Mouse (Mus musculus) E14TG2a.4 (cell line): ENCODE data around the gene Ccr1.
"Not testable (repeated sequence)": the region's sequence is repeated elsewhere in the genome, so short reads cannot be mapped to it uniquely, and the experiment has no call there.

Experiments
- H3K27me3 ChIP-seq: 2 replicates; pipeline ENCODE4 v1.6.1; 2014; ENCODE audit warnings: low read length, control low read depth; ENCODE audit not compliant: insufficient read depth
- H3K36me3 ChIP-seq: 2 replicates; pipeline ENCODE4 v1.6.1; 2014; ENCODE audit warnings: low read length, control low read depth; ENCODE audit not compliant: insufficient read depth
- H3K4me1 ChIP-seq: replicated peaks from 2 replicates; pipeline ENCODE4 v1.6.1; 2014; ENCODE audit warnings: low read depth, low read length, control low read depth
- H3K4me3 ChIP-seq: replicated peaks from 2 replicates; pipeline ENCODE4 v1.5.1; 2014; ENCODE audit warnings: mild to moderate bottlenecking, low read length
- H3K9me3 ChIP-seq: 2 replicates; pipeline ENCODE4 v1.6.1; 2014; ENCODE audit warnings: low read length, control low read depth
- CTCF ChIP-seq: conservative IDR thresholded peaks from 2 replicates; pipeline ENCODE4 v1.5.1; 2014; ENCODE audit warnings: low read length
- NANOG ChIP-seq: IDR thresholded peaks from 2 replicates; pipeline ENCODE4 v1.6.1; 2014; ENCODE audit warnings: borderline replicate concordance, low read length, mixed read lengths
- POU5F1 ChIP-seq: IDR thresholded peaks from 2 replicates; pipeline ENCODE4 v1.6.1; 2014; ENCODE audit warnings: low read length, borderline replicate concordance

The Ccr1 gene

DNA sequence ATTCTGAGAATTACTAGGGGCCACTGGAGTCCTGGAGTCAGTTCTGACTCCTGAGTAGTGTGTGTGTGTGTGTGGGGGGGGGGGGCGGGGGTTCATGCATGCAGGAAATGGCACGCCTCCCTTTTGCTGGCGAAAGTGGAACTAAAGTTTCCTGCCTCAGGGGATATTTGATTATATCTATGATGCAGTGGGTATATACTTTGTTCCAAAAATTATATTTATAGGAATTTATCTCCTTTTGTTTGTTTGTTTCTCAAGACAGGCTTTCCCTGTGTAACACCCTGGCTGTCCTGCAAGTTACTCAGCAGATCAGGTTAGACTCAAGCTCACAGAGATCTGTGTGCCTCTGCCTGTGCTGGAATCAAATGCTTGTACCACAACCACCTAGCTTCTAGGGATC, 21.2 kb upstream of the Ccr1 start:
- no peaks in the 10 kb centered on the region for H3K4me1 ChIP-seq
- no peak for TF ChIP-seq CTCF
- TF ChIP-seq POU5F1 = no peak
- TF ChIP-seq NANOG = no peak
- H3K4me3 ChIP-seq = no peak overlapping the region
- no peaks in the 10 kb centered on the region for H3K9me3 ChIP-seq
- H3K36me3 ChIP-seq = no peaks in the 10 kb centered on the region
- H3K27me3 ChIP-seq = no peaks in the 10 kb centered on the region

DNA sequence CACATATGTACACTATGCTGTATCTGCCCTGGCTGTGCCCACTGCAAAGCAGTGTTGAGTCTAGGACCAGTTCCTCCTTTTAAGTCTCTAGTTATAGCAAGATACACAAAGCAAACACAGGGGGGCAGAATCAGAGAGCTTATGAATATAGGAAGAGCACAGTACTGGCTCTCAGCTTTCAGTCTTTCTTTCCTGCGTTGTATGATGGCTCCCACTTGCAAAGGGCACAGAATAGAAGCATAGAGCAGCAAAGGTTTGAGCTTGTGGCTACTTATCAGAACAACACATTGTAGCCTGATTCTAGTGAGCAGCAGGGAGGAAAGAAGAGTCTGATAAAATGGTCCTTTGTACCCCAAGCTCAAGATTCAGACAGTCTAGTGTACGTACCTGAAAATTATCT, 17.7 kb upstream of the Ccr1 start:
- no peaks in the 10 kb centered on the region for H3K27me3 ChIP-seq
- no peaks in the 10 kb centered on the region for H3K4me1 ChIP-seq
- H3K9me3 ChIP-seq = no peaks in the 10 kb centered on the region
- H3K4me3 ChIP-seq = no peak overlapping the region
- no peaks in the 10 kb centered on the region for H3K36me3 ChIP-seq
- TF ChIP-seq POU5F1 = no peak
- no peak for TF ChIP-seq NANOG
- no peak for TF ChIP-seq CTCF

DNA sequence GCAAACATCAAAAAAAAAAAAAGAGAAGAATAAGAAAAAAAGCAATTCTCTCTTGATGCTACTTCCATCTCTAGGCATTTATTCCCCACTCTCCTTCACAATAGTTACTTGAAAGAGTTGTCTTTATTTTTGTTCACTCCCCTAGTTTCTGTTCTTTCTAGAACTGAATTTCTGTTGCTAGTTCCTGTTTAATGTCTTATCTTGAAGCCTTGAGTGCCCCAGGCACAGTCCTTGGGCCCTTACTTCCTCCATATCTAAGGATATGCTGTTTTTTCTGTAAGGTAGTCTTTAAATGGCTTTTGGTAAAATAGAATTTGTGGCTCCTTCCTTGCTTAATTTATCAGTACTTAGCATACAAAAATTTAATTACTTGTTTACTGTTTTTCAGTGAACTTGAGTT, 16.5 kb upstream of the Ccr1 start:
- no peaks in the 10 kb centered on the region for H3K9me3 ChIP-seq
- no peaks in the 10 kb centered on the region for H3K4me1 ChIP-seq
- no peak overlapping the region for H3K4me3 ChIP-seq
- H3K36me3 ChIP-seq = no peaks in the 10 kb centered on the region
- TF ChIP-seq POU5F1 (no peak), NANOG (no peak), CTCF (no peak)
- H3K27me3 ChIP-seq = no peaks in the 10 kb centered on the region

DNA sequence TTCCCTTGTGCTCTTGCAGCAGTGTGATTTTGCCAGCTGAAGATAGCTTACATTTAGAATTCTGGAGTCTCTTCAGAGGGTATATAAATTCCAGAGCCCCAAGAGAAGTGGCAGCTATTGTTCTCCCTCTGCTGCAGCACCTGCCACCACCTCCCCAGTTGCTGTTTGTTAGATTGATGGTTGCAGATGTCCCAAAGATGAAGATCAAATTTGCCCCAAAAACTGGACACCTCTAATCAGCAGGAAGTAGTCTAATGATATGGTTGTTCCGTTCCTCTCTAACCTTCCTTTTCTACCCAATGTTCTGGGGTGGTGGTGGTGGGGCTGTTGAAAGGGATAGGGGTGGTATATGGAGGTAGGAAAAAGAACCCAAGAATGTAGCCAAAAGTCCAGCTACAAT, 14.2 kb upstream of the Ccr1 start:
- H3K4me3 ChIP-seq = no peak overlapping the region
- H3K9me3 ChIP-seq = no peaks in the 10 kb centered on the region
- no peak for TF ChIP-seq NANOG
- TF ChIP-seq POU5F1 = no peak
- H3K4me1 ChIP-seq = no peaks in the 10 kb centered on the region
- H3K36me3 ChIP-seq = no peaks in the 10 kb centered on the region
- no peaks in the 10 kb centered on the region for H3K27me3 ChIP-seq

DNA sequence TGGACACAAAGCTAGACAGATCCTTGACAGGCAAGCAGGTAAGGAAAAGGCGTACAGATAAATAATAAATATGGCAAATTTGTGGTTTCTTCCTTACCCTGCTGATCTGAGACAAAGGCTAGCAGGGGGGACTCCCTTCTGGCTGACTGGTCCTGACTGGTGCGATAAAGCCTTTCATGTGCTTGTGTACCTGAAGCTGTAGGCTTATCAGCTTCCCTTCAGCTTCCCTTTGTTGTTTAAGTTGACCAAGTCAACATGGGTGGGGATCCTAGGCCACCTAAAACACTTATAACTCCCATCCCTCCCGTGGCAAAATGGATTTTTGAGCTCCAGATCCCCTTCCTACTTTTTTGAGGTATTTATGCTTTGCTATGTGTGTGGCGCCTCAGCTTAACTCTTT, 13.4 kb upstream of the Ccr1 start:
- no peak overlapping the region for H3K4me3 ChIP-seq
- H3K27me3 ChIP-seq = no peaks in the 10 kb centered on the region
- TF ChIP-seq NANOG = no peak
- no peak for TF ChIP-seq POU5F1
- TF ChIP-seq CTCF = no peak
- no peaks in the 10 kb centered on the region for H3K9me3 ChIP-seq
- H3K4me1 ChIP-seq = no peaks in the 10 kb centered on the region
- H3K36me3 ChIP-seq = no peaks in the 10 kb centered on the region

DNA sequence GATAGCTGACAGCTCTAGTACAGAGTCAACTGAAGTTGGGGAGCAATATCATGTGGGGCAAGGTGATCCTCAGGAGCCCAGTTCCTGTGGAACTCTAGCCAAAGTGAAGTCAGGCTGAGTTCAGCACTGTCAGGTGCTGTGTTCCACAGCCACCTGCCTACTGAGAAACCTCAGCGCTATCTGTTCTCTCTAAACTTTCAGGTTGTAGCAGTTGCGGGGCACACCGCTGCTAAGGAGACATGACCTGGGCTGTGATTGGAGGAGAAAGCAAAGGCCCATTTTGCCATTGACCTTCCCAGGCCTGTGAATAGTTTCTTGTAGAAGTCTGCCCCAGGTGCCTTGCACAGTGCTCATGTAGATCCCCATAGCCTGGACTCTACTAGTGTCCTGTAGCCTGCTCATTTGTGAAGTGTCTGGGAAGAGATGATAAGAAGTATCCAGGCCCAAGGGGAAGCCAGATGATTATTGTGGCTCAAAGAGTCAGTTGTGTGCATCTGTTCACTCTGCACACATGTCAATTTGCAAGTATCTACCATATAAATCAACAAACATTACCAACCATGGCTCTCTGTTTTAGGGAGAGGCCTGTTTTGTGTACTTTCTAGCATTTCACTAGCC, 12.5 kb upstream of the Ccr1 start:
- H3K36me3 ChIP-seq, H3K27me3 ChIP-seq, H3K4me1 ChIP-seq, H3K4me3 ChIP-seq, H3K9me3 ChIP-seq: not testable (repeated sequence)

DNA sequence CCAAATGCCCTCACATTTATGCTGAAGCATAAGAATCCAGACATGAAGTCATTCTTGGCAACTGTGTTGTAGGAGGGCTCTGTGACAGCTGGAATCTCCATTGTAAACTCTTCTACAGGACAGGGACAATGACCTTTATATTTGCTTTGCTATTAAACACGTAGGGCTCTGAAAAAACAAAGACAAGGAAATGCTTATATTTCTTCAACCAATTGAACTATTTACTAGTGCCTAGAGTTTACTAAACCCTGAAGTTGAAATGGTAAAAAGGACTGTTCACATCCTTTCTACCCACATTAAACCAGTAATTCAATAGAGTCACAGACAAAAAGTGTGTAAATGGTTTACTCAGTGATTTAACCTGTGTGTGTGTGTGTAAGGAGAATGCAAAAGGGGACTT, 9.8 kb upstream of the Ccr1 start, which contains the start of gene Ccr1l1:
TSS of gene Ccr1l1 (minus strand) at position 101 of the 400 bp plus-strand sequence.
- H3K27me3 ChIP-seq = no peaks in the 10 kb centered on the region
- no peak within 1 kb of the TSS for H3K4me3 ChIP-seq
- no peaks in the 10 kb centered on the region for H3K4me1 ChIP-seq
- TF ChIP-seq NANOG = no peak
- TF ChIP-seq CTCF = no peak
- TF ChIP-seq POU5F1 = no peak
- no peaks in the 10 kb centered on the region for H3K36me3 ChIP-seq
- H3K9me3 ChIP-seq = no peaks in the 10 kb centered on the region

DNA sequence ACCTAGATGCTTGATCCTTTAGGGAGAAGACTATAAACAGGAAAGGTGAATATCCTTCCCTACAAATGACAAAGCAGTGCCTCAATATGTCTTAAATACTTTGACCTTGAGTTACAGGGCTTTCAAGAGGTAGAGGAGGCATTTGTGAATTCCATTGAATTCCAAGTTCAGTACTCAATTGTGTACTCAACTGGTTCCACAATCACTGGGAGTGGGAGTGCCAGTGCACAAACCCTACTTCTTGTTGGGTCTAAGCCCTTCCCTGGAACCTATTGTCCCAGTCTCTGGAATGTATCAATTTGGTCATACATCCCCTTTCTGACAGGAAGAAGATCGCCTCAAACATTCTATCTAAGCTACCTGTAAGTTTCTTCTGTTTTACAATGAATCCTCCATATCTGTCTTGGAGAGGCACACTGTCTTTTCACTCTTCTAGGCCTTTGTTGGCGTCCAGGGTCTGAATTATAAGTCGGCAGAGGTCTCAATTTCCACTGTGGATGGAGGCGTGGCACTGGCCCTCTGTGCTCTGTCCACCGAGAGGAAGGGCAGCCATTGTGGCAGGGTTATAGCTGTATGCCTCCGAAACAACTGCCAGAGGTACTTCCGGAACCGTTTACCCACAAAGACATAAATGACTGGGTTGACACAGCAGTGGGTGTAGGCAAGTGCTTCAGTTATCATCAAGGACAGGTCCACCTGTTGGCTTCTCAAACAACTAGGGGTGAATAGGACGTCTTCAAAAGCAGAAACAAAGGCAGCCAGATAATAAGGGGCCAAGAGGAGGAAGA, 8.6 kb upstream of the Ccr1 start:
- Histone ChIP-seq H3K27me3 (no peaks in the 10 kb centered on the region), H3K4me3 (no peak overlapping the region), H3K36me3 (no peaks in the 10 kb centered on the region), H3K4me1 (no peaks in the 10 kb centered on the region), H3K9me3 (no peaks in the 10 kb centered on the region)
- no peak for TF ChIP-seq CTCF
- TF ChIP-seq NANOG = peak; percentile 26; the same call in 1 of the 2 replicates

DNA sequence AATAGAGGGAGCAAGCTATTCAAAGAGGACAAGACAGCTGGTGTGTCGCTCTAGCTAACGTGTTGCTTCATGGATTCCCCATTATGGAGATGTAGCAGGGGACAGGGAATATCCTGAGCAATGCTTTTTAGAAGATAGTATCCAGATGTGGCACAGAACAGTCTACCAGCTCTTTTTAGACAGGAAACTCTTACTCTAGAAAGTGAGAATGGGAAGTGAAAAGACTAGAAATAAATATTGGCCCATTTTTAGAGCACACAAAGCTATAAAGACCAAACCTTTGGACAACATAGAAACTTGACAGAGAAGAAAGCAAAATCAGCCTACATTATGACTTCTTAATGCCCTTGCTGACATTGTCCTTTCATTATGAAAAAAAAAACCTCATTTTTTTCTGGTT, 7.1 kb upstream of the Ccr1 start:
- no peak for TF ChIP-seq POU5F1
- no peak for TF ChIP-seq NANOG
- TF ChIP-seq CTCF = no peak

DNA sequence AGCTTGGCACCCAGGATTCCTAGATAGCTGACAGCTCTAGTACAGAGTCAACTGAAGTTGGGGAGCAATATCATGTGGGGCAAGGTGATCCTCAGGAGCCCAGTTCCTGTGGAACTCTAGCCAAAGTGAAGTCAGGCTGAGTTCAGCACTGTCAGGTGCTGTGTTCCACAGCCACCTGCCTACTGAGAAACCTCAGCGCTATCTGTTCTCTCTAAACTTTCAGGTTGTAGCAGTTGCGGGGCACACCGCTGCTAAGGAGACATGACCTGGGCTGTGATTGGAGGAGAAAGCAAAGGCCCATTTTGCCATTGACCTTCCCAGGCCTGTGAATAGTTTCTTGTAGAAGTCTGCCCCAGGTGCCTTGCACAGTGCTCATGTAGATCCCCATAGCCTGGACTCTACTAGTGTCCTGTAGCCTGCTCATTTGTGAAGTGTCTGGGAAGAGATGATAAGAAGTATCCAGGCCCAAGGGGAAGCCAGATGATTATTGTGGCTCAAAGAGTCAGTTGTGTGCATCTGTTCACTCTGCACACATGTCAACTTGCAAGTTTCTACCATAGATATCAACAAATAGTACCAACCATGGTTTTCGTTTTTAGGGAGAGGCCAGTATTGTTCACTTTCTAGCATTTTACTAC, 1.5 kb downstream of the Ccr1 start:
- H3K36me3 ChIP-seq, H3K9me3 ChIP-seq, H3K4me1 ChIP-seq, H3K4me3 ChIP-seq, H3K27me3 ChIP-seq: not testable (repeated sequence)

More for the DNA sequence above, 7.1 kb upstream of the Ccr1 start:
- no peak overlapping the region for H3K4me3 ChIP-seq
- no peaks in the 10 kb centered on the region for H3K27me3 ChIP-seq
- no peaks in the 10 kb centered on the region for H3K36me3 ChIP-seq
- H3K9me3 ChIP-seq = no peaks in the 10 kb centered on the region
- H3K4me1 ChIP-seq = no peaks in the 10 kb centered on the region
